Mouse (Mus musculus) kidney, embryonic 14.5 days (tissue): ENCODE results near the gene Col4a3. TPM values are rescaled to one million over a fixed set of nuclear protein-coding genes. Genes with fewer than 3 reads are reported as not detected.
A peak's percentile ranks its signal among the peaks of the same experiment; 100 is the strongest.

ENCODE experiments used
- ATAC-seq: fragments of 200-750 bp; cut with Nextera tagmentation; 2 replicates; pipeline ENCODE4 v1.8.0; 2017; ENCODE audit warnings: moderate number of reproducible peaks, mild to moderate bottlenecking, moderate TSS enrichment, moderate library complexity; ENCODE audit not compliant: low FRiP score, low TSS enrichment
- H3K27ac ChIP-seq: fragments of 300-500 bp; sonication (generic); 2 replicates; pipeline ENCODE4 v1.5.1; 2014; ENCODE audit warnings: low read depth, mild to moderate bottlenecking, low read length, moderate library complexity, mixed read lengths
- H3K27me3 ChIP-seq: fragments of 300-500 bp; sonication (generic); 2 replicates; pipeline ENCODE4 v1.6.1; 2014; ENCODE audit warnings: mild to moderate bottlenecking, low read length; ENCODE audit not compliant: control insufficient read depth, insufficient read depth
- H3K36me3 ChIP-seq: fragments of 300-500 bp; sonication (generic); 2 replicates; pipeline ENCODE4 v1.6.1; 2014; ENCODE audit warnings: low read length, mixed read lengths; ENCODE audit not compliant: control insufficient read depth, insufficient read depth
- H3K4me1 ChIP-seq: fragments of 300-500 bp; sonication (generic); 2 replicates; pipeline ENCODE4 v1.6.1; 2014; ENCODE audit warnings: low read length, mixed read lengths; ENCODE audit not compliant: control insufficient read depth, insufficient read depth
- H3K4me2 ChIP-seq: fragments of 300-500 bp; sonication (generic); replicated peaks from 2 replicates; pipeline ENCODE4 v1.6.1; 2014; ENCODE audit warnings: low read depth, mild to moderate bottlenecking, low read length
- H3K4me3 ChIP-seq: fragments of 300-500 bp; sonication (generic); 2 replicates; pipeline ENCODE4 v1.5.1; 2014; ENCODE audit warnings: mild to moderate bottlenecking, low read length
- H3K9ac ChIP-seq: fragments of 300-500 bp; sonication (generic); 2 replicates; pipeline ENCODE4 v1.6.1; 2014; ENCODE audit warnings: low read depth, mild to moderate bottlenecking, low read length, moderate library complexity
- H3K9me3 ChIP-seq: fragments of 300-500 bp; sonication (generic); 2 replicates; pipeline ENCODE4 v1.6.1; 2016; ENCODE audit warnings: low read length; ENCODE audit not compliant: control insufficient read depth
- WGBS: fragments of 180-500 bp; shearing (Covaris S2); extraction: QIAGEN DNeasy Blood & Tissue Kit; methylation state at CpG from one replicate; pipeline ENCODE4 v1.1.7; 2014; 5-methylcytosine and 5-hydroxymethylcytosine counted together
- polyA plus RNA-seq: library from polyadenylated mRNA; unstranded; fragments of >200 nt; fragmentation: Nextera tagmentation; extraction: Ambion mirVana; gene quantifications from 2 replicates; pipeline ENCODE4 v1.2.1, GENCODE M21; 2014

Col4a3 gene
- polyA plus RNA-seq, 1 experiment from 2014 or later: 1.2 TPM

DNA sequence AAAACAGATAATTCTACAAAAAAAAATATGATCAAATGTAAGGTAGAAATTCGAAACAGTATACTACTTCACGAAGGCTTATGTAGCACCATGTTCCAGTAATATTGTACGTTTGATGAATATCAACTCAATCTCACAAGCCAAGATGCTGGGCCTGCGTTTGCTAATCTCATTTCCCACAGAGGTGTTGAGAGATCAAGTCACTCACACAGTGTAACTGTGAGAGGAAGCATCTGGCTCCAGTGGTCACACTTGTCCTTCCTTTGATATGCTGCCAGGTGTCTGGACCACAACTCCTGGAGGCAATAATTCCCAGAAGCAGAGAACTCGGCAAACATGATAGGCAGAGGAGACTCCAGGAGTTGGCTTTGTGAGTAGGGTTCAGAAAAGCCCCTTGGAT is 99.6 kb downstream of the Col4a3 start:
- ATAC-seq: no peak
- WGBS: 75% methylated on average over 5 of the region's 5 CpGs
- no peaks in the 10 kb centered on the region for H3K27me3 ChIP-seq
- H3K4me2 ChIP-seq: no peak overlapping the region
- H3K4me1 ChIP-seq: no peaks in the 10 kb centered on the region
- H3K27ac ChIP-seq: no peak overlapping the region
- H3K9me3 ChIP-seq: no peaks in the 10 kb centered on the region
- no peak overlapping the region for H3K4me3 ChIP-seq
- no peaks in the 10 kb centered on the region for H3K36me3 ChIP-seq
- H3K9ac ChIP-seq: no peak overlapping the region

DNA sequence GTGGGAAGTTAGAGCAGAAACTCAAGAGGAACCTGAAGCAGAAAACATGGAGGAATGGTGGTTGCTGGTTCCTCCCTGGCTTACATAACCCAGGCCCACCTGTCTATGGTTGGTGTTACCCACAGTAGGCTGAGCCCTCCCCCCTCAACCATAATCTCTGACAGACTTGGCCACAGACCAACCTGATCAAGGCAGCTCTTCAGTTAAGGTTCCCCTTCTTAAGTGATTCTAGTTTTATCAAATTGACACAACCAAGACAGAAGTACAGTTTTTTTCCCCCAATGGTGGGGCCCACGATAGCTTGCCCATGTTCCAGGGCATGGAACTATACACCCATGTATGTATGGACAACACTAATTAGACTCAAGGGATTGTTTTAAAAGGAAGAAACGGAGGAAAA is 100.1 kb downstream of the Col4a3 start:
- Histone ChIP-seq H3K9me3 (no peaks in the 10 kb centered on the region), H3K4me2 (no peak overlapping the region), H3K27me3 (no peaks in the 10 kb centered on the region), H3K9ac (no peak overlapping the region), H3K36me3 (no peaks in the 10 kb centered on the region), H3K4me1 (no peaks in the 10 kb centered on the region), H3K27ac (no peak overlapping the region), H3K4me3 (no peak overlapping the region)
- no peak for ATAC-seq
- WGBS: 89% methylated on average over 2 of the region's 2 CpGs

DNA sequence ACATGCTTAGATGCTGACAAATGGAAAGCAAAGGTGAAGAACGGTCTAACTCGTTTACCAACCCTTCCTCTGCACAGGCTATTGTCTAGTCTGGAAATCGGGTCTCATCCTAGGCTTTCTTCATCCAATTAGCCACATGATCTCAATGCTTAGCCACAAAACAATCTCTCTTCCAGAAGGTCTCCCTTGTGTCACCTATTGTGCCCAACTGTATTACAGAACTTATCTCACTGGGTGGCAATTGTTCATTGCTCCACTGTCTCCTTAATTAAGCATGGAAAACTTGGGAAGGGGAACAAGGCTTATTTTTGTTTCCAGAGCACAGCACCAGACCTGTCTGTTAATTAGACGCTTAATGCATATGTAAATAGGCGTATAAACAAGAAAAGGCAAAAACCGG is 101.2 kb downstream of the Col4a3 start:
- WGBS: 89% methylated on average over 6 of the region's 6 CpGs
- Histone ChIP-seq H3K9ac (no peak overlapping the region), H3K4me3 (no peak overlapping the region), H3K9me3 (no peaks in the 10 kb centered on the region), H3K27me3 (no peaks in the 10 kb centered on the region), H3K36me3 (no peaks in the 10 kb centered on the region), H3K4me1 (no peaks in the 10 kb centered on the region), H3K27ac (no peak overlapping the region), H3K4me2 (no peak overlapping the region)
- no peak for ATAC-seq

DNA sequence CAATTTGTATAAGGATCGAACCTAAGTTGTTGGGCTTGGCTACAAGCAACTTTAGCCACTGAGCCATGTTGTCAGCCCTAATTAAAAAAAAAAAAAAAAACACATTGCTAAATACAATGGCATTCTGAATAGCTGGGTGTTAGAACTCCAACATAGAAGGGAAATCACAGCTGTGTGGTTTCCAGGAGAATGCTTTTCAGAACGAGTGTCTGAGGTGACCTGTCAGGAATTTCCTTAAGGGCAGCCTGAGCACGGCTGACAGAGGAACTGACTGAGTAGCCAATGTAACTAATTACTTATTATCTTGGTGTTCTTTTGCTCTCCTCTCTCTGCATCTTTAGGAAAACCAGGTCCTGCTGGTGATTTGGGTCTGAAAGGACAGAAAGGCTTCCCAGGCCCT is 109.2 kb downstream of the Col4a3 start:
- H3K36me3 ChIP-seq: no peaks in the 10 kb centered on the region
- H3K4me2 ChIP-seq: no peak overlapping the region
- H3K4me3 ChIP-seq: no peak overlapping the region
- H3K4me1 ChIP-seq: no peaks in the 10 kb centered on the region
- WGBS: 47% methylated on average over 3 of the region's 3 CpGs
- H3K27ac ChIP-seq: no peak overlapping the region
- no peak overlapping the region for H3K9ac ChIP-seq
- no peaks in the 10 kb centered on the region for H3K27me3 ChIP-seq
- no peaks in the 10 kb centered on the region for H3K9me3 ChIP-seq
- no peak for ATAC-seq

DNA sequence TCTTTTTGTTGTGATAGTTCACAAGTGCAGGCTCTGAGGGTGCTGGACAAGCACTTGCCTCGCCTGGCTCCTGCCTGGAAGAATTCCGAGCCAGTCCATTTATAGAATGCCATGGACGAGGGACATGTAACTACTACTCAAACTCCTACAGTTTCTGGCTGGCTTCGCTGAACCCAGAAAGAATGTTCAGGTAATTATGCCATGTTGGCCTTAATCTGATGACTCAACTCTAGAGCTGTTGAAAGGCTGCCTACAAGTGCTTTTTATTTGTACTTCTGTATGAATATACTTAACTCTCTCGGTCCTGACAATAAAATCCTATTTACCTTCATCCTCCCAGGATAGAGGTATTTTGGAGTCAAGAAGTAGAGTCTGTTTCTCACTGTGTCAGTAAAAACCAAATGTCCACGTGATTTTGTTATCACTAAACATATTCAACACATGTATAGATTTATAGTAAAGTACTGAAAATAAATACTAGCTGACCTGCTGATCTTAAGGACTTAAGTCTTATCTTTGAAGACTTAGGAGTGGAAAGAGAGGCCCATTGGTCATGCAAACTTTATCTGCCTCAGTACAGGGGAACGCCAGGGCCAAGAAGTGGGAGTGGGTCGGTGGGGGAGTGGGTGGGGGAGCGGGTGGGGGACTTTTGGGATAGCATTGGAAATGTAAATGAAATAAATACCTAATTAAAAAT is 131.2 kb downstream of the Col4a3 start:
- no peaks in the 10 kb centered on the region for H3K36me3 ChIP-seq
- WGBS: 77% methylated on average over 9 of the region's 9 CpGs
- no peak overlapping the region for H3K9ac ChIP-seq
- no peaks in the 10 kb centered on the region for H3K9me3 ChIP-seq
- no peak overlapping the region for H3K4me3 ChIP-seq
- no peak overlapping the region for H3K4me2 ChIP-seq
- H3K27me3 ChIP-seq: no peaks in the 10 kb centered on the region
- no peaks in the 10 kb centered on the region for H3K4me1 ChIP-seq
- no peak for ATAC-seq
- no peak overlapping the region for H3K27ac ChIP-seq

DNA sequence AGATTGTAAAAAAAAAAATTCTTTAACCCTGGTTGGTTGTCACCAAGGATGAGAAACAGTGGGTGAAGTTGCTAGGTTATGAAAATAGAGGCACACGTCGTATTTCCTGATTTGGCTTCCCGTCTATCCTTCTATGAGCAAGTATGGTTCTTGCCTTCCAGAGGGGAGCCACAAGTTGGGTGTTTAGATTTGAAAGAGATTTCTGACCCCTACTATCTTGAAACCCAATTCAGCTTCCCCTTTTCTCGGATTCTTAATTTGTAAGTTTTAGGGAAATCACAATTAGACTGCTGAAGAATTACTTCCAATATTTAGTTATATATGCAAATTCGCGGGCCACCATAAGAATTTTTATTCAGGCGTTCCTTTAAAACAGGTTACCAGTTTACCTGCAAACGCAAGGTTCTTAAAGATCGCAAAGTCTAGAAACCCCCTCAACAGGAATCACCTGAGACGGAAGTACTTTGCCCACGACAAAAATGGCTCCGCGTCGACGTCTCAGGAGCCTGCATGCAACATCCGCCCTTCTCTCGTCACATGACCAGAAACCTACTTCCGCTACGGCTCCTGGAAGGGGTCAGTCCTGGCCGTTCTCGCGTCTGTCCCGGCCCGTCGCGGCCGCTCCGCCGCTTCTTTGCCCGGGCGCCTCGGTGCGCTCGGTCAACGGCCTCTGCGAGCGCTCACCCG is 137.8 kb downstream of the Col4a3 start, which contains the start of gene Mff:
Gene Mff (plus strand): TSS at position 552 of the 687 bp plus-strand sequence.
- WGBS: 10% methylated on average over 38 of the region's 38 CpGs
- ATAC-seq: peak; percentile 99
- Histone ChIP-seq H3K9ac (peak within 1 kb of the TSS; percentile 76), H3K27me3 (no peaks in the 10 kb centered on the region), H3K4me3 (peak within 1 kb of the TSS; percentile 58), H3K9me3 (no peaks in the 10 kb centered on the region), H3K27ac (peak within 1 kb of the TSS; percentile 30), H3K4me1 (peaks cover 7% of the 10 kb centered on the region), H3K36me3 (peaks cover 17% of the 10 kb centered on the region), H3K4me2 (peak within 1 kb of the TSS; percentile 58)

DNA sequence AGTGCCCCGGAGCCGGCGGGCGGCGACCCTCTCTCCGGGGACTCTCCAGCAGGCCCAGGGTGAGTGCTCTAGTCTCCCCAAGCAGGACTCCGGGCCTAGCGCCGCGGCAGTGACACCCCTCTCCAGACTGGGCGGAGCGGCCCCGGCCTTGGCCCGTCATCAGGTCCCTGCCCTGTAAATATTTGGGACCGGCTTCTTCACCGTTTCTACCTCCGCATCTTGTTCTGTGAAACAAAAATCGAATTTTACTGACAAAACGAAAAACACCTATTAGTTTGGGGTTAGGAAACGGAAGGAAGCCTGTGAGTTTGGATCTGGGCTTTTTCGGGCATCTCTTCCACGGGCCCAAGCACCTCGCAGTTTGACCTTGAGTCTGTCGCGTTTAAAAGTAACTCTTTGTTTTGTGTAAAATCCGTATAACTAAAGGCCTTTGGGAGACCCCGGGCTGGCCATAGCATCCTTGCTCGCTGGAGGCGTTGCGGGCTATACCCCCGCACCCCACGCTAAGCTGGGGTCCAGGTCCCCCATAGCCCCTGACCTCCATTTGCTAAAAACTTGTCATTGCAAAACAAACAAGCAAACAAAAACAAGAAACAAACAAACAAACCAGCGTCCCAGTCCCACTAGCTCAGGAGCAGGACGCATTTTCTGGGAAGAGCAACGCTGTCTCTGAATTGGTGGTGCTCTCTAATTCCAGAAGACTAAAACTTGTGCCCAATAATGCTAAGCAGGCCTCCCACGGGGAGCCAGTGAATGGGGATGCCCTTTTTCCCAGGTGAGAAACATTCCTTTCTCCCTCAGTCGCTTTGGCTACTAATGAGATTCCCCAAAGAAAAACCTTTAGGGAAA is 138.5 kb downstream of the Col4a3 start:
- Histone ChIP-seq H3K4me2 (peak overlapping the region; percentile 58), H3K4me3 (peak overlapping the region; percentile 58), H3K9ac (peak overlapping the region; percentile 76), H3K9me3 (no peaks in the 10 kb centered on the region), H3K36me3 (peaks cover 25% of the 10 kb centered on the region), H3K27ac (peak overlapping the region; percentile 30), H3K27me3 (no peaks in the 10 kb centered on the region), H3K4me1 (peaks cover 7% of the 10 kb centered on the region)
- 2% methylated on average over 37 of the region's 37 CpGs for WGBS
- ATAC-seq: peak; percentile 98

DNA sequence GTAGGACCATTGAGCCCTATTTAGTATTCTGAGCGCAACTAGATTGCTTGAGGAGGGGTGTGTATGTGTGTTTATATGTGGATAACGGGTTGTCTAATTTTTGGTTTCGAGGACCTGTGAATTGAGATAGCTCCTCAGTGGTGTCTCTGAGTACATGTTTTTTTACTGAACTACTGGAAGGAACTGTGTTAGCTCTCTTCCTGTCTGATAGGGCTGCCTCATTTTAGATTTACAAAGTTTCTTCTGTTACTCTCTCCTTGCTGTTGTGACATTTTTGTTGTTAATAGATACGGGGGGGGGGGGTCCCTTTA is 139.1 kb downstream of the Col4a3 start:
- Histone ChIP-seq H3K4me1 (peaks cover 7% of the 10 kb centered on the region), H3K9me3 (no peaks in the 10 kb centered on the region), H3K27me3 (no peaks in the 10 kb centered on the region), H3K36me3 (peaks cover 30% of the 10 kb centered on the region), H3K27ac (no peak overlapping the region), H3K4me2 (peak overlapping the region; percentile 58), H3K9ac (peak overlapping the region; percentile 76; the same call in 1 of the 2 replicates), H3K4me3 (peak overlapping the region; percentile 58)
- ATAC-seq: no peak
- WGBS: 46% methylated on average over 4 of the region's 4 CpGs

DNA sequence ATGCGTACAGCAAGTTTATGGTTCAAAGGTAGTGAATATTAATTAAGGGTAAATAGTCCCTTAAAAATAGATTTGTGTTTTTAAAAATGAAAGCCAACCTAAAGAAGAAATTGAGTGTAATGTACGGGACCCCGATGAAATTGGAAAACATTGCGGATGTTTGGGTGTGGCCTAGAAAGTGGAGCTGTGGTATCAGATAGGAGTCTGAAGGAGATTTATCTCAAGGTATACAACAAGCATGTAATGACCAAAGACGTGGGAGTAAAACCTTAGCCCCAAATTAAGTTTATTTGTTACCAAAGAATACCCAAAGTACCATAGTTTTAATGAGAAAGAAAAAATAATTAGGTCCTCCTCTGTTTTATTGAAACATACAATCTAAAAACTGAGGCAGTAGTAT is 139.8 kb downstream of the Col4a3 start:
- no peak overlapping the region for H3K27ac ChIP-seq
- no peaks in the 10 kb centered on the region for H3K9me3 ChIP-seq
- peak overlapping the region; percentile 58; the same call in 1 of the 2 replicates for H3K4me2 ChIP-seq
- 89% methylated on average over 5 of the region's 5 CpGs for WGBS
- H3K4me3 ChIP-seq: no peak overlapping the region
- no peak for ATAC-seq
- H3K4me1 ChIP-seq: peaks cover 7% of the 10 kb centered on the region
- no peaks in the 10 kb centered on the region for H3K27me3 ChIP-seq
- no peak overlapping the region for H3K9ac ChIP-seq
- H3K36me3 ChIP-seq: peaks cover 37% of the 10 kb centered on the region
